Mouse (Mus musculus) right cerebral cortex, adult 2 months (tissue): ENCODE measurements around the gene Fzd9.
"Not testable (repeated sequence)": the region's sequence is repeated elsewhere in the genome, so short reads cannot be mapped to it uniquely, and the experiment has no call there.

Experiments
- DNase-seq, 2 experiments: peaks; one replicate each; pipeline ENCODE4 v3.0.0; 2021 to 2022; ENCODE audit warnings: low spot score in 2 of 2

Gene Fzd9

DNA sequence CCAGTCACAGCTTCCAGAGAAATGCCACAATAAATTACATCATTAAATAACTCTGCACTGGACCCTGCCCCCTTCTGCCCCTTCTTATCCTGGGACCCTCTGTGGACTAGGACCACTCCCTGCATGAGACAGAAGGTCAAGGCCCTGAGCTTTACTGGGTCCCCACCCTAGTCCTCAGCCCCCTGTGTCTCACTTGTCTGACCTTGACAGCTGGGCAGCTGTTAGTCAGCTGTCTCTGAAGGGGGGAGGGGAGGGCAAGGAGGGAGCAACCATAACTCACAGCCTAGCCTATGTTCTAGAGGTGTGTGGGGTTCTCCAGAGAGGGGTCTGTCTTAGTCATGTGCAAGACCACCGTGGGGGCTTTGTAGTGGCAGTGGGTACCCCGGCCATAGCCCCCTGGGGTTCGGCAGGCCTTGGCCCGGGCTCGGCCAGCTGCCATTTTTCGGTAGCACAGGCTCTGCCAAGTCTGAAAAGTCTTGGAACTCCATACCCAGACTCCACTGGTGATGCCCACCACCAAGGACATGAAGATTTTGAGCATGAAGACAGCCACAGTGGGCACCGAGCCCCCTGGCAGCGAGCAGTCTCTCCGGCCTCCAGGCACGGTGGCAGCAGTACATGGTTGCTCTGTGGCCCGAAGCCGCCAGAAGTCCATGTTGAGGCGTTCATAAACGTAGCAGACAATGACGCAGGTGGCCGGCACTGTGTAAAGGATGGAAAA lies 1.9 kb downstream of the Fzd9 start:
- DNase-seq = no peak

DNA sequence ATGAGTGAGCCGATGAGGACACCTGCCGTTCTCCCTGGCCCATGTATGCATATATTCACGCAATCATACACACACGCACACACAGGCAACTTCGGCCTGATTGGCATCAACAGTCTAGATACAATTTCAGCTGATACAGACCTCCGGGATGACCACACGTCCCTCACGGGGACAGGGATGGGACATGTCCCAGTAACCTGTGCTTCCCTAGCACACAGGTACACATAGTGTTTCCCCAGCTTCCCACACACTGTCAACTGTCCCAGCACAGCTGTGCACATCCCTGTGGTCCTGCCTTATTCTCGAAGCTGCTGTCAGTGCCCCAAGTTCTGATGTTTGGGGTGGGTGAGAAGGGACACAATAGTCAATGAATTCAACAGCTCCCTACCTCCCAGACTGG lies 3.7 kb downstream of the Fzd9 start:
- no peak for DNase-seq

GRCm38 (mm10) chr5:135246531-135246930 lies 4.5 kb downstream of the Fzd9 start:
- DNase-seq = no peak

DNA sequence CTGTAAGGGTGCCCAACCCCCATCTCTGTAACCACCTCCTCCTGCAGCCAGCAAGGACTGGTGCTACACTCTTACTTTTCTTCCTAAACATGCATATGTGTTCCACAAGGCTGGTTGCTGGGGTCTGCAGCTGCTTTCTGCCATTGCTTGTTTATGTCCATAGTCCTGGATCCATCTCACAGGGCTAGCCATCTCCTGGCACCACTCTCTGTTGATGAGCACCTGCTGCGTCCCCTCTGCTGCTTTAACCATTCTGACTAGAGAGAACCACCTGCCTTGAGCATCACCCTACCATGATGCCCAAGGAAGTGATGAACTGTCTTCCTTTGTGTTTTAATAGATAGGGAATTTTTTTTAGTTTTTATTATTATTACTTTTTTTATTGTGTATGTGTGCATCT lies 7.9 kb downstream of the Fzd9 start:
- no peak for DNase-seq

DNA sequence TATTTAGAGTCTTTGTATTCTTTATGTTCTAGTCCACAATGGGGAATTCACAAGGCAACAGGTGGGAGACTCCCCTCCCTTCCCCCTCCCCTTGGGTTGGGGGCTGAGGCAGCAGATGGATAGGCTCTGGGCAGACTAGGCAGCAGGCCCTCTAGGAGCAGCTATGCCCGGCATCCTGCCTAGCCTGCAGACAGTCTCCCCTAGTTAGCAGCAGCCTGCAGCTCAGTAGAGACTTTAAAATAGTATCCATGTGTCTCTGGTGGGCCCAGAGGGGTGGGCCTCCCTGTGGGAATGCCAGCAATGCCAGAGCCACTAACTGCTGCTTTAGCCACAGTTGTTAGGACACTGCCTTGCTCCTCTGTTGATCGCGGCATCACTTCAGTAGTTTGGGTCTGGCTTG lies 8.4 kb downstream of the Fzd9 start:
- DNase-seq = no peak

- no peak for DNase-seq
Measured at GRCm38 (mm10) chr5:135242136-135242535, 8.9 kb downstream of the Fzd9 start.

GRCm38 (mm10) chr5:135241474-135241873 lies 9.6 kb downstream of the Fzd9 start:
- DNase-seq = no peak

DNA sequence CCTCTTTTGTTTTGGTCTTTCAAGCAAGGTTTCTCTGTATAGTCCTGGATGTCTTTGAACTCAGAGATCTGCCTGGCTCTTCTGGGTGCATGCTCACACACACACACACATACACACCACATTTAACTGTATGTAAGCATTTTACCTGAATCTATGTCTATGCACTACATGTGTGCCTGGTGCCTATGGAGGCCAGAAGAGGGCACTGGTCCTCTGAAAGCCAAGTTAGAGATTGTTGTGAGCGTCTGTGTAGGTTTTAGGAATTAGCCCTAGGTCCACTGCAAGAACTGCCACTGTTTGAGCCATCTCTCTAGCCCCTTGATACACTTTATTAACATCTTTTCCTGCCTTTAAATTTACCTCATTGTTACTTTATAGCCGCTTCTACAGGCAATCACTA lies 12.2 kb downstream of the Fzd9 start:
- no peak for DNase-seq

DNA sequence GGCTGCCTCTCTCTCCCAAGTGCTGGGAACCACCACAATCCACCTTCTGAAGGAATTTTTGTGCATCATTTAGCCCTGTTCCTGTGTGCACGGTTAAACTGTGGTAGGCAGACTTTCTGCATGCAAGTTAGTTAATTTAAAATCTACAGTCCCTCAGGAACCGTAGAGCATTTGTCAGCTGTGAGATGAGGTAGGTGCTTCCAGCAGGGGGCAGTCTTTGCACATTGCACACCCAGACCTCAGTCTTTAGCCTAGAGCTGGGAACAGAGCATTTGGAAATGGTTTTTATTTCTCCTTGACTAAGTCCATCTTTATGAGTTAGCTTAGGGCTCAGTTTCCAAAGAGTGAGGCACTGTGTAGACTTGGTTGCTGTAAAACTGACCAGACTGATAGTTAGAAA lies 14.5 kb downstream of the Fzd9 start:
- peak; percentile 72 to 76 for DNase-seq

DNA sequence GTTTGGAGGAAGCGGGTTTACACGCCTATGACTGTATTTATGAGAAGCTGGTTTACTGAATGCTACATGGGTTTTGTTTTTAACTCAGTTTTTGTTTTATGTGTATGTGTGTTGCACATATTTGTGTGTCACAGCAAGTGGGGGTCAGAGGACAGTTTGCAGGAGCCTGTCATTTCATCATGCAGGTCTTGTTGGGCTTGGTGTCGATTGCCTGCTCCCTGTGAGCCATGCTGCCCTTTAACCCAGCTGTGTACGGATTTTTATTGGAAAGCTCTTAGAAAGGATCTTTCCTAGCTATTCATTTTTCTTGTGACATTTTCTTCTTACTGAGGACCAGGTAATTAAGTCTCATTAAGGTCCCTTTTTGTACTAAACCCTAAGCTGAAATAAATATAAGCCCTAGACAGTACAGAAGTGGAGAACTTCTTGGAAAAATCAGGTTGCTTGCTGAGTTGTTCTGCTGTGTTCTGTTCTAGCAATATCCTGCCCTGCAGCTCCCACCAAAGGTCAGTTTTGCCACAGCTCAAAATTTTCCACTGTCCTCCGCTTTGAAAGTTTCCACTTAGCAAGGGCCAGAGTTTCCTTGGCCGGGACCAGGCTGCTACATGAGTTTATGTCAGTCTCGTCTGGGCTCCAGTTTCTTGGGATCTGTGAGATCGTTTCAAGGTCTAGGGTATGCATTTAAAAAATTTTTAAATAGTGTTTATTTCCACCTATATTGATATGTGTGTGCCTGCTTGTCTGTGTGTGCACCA lies 17.7 kb downstream of the Fzd9 start:
- no peak for DNase-seq

DNA sequence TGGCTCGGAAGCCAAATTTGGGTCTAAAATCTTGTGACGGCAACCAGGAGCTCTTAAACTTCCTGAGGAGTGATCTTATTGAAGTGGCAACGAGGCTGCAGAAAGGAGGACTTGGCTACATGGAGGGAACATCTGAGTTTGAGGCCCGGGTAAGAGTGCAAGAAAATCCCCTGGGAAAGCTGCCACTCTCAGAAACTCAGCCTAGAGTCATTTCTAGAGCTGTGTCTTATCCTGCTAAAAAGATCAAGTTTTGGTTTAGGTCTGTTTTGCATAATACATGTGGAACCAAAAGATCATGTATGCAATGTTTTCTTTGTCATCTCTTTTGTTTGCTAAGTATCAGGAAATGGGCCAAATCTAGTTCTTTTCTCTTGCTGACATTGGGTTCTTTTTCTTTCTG lies 20.8 kb downstream of the Fzd9 start:
- DNase-seq = no peak

DNA sequence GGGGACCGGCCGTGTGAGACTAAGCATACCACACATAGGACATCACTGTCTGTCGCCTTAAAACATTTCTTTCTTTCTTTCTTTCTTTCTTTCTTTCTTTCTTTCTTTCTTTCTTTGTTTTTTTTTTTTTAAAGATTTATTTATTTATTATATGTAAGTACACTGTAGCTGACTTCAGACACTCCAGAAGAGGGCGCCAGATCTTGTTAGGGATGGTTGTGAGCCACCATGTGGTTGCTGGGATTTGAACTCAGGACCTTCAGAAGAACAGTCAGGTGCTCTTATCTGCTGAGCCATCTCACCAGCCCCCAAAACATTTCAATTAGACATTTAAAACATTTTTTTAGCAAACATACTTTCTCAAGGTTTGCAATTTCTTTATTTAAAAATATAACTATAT lies 25.2 kb downstream of the Fzd9 start:
- not testable (repeated sequence) for DNase-seq

- no peak for DNase-seq
Measured at GRCm38 (mm10) chr5:135224169-135224568, 26.9 kb downstream of the Fzd9 start.

- no peak for DNase-seq
Measured at GRCm38 (mm10) chr5:135222066-135222465, 29.0 kb downstream of the Fzd9 start.

DNA sequence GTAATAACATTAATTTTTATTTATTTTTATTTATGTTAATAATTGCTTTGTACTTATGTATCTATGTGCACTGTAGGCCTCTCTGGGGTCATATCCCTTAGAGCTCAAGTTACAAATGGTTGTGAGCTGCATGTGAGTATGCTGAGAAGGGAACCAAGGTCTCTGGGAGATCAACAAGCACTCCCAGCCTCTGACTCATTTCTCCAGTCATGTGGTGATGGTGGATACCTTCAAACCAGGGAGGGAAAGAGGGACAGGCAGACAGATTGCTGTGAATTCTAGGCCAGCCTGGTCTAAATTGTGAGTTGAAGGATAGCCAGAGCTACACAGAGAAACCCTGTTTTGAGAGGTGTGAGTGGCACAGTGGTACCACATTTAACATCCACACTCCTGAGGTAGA lies 30.1 kb downstream of the Fzd9 start:
- no peak for DNase-seq

- no peak for DNase-seq
Measured at GRCm38 (mm10) chr5:135216871-135217270, 34.2 kb downstream of the Fzd9 start.

GRCm38 (mm10) chr5:135208197-135208596 lies 42.8 kb downstream of the Fzd9 start:
- DNase-seq = no peak

DNA sequence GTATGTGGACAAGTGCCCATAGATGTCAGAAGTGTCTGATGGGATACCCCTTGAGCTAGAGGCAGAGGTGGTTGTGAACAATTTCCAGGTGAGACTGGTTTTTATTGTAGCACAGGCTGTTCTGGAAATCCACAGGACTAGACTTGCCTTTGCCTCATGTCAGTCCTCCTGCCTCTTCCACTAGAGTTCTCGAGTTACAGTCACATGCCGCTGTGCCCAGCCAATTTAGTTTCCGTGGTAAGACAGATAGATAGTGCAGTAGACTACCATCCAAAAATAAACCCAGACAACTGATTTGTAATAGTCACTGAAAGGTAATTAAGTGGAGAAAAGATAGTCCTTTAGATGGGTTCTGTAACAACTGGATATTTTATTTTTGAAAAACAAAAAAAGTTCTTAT lies 48.3 kb downstream of the Fzd9 start:
- no peak for DNase-seq
